Mouse (Mus musculus): Measurements from ENCODE around the gene Lhx4. TPM values are rescaled to one million over a fixed set of nuclear protein-coding genes. Genes with fewer than 3 reads are reported as not detected.

Lhx4 gene
- polyA plus RNA-seq, 1 experiment from 2014 or later = 0.79 TPM

- H3K4me1 ChIP-seq (ENCODE audit: control insufficient read depth, insufficient read depth, low read length) = peaks cover 16% of the 10 kb centered on the region
- no peaks in the 10 kb centered on the region for H3K9me3 ChIP-seq (replicated peaks; ENCODE audit: control insufficient read depth, low read length)
- no peaks in the 10 kb centered on the region for H3K36me3 ChIP-seq (replicated peaks; ENCODE audit: control insufficient read depth, insufficient read depth, low read depth, low read length)
- peak overlapping the region; percentile 42 for H3K4me3 ChIP-seq (ENCODE audit: low read depth, low read length)
- H3K27me3 ChIP-seq (ENCODE audit: control insufficient read depth, insufficient read depth, low read length) = peaks cover 80% of the 10 kb centered on the region
- H3K9ac ChIP-seq (replicated peaks; ENCODE audit: low read length) = peak overlapping the region; percentile 18; the same call in 1 of the 2 replicates
- DNase-seq (ENCODE audit: low spot score) = no peak
- WGBS = under 1% methylated on average over 34 of the region's 34 CpGs
- H3K27ac ChIP-seq (replicated peaks; ENCODE audit: low read depth, low read length) = no peak overlapping the region
- ATAC-seq (replicated peaks; ENCODE audit: insufficient number of reproducible peaks, low FRiP score, low TSS enrichment, low read depth) = 0 out of 2 replicates have a peak, but pooled peaks have one; percentile 1
- peak overlapping the region; percentile 86 for H3K4me2 ChIP-seq (ENCODE audit: low read depth, low read length)
Measured at GRCm38 (mm10) chr1:155741378-155741945, 10.0 kb downstream of the Lhx4 start.

- ATAC-seq (replicated peaks; ENCODE audit: insufficient number of reproducible peaks, low FRiP score, low TSS enrichment, low read depth) (no peak), DNase-seq (ENCODE audit: low spot score) (peak; percentile 66)
- peaks cover 78% of the 10 kb centered on the region for H3K27me3 ChIP-seq (ENCODE audit: control insufficient read depth, insufficient read depth, low read length)
- H3K4me1 ChIP-seq (ENCODE audit: control insufficient read depth, insufficient read depth, low read length) = peaks cover 16% of the 10 kb centered on the region
- no peaks in the 10 kb centered on the region for H3K9me3 ChIP-seq (replicated peaks; ENCODE audit: control insufficient read depth, low read length)
- H3K4me2 ChIP-seq (ENCODE audit: low read depth, low read length) = peak overlapping the region; percentile 86
- no peak overlapping the region for H3K27ac ChIP-seq (replicated peaks; ENCODE audit: low read depth, low read length)
- H3K36me3 ChIP-seq (replicated peaks; ENCODE audit: control insufficient read depth, insufficient read depth, low read depth, low read length) = no peaks in the 10 kb centered on the region
- H3K4me3 ChIP-seq (ENCODE audit: low read depth, low read length) = peak overlapping the region; percentile 42
- no peak overlapping the region for H3K9ac ChIP-seq (replicated peaks; ENCODE audit: low read length)
- under 1% methylated on average over 44 of the region's 44 CpGs for WGBS
Measured at GRCm38 (mm10) chr1:155740622-155741377, 10.7 kb downstream of the Lhx4 start.

GRCm38 (mm10) chr1:155737809-155738383 lies 13.6 kb downstream of the Lhx4 start:
- ATAC-seq (replicated peaks; ENCODE audit: insufficient number of reproducible peaks, low FRiP score, low TSS enrichment, low read depth) (no peak), DNase-seq (ENCODE audit: low spot score) (no peak)
- Histone ChIP-seq H3K4me3 (ENCODE audit: low read depth, low read length) (no peak overlapping the region), H3K27me3 (ENCODE audit: control insufficient read depth, insufficient read depth, low read length) (peaks cover 84% of the 10 kb centered on the region), H3K4me2 (ENCODE audit: low read depth, low read length) (no peak overlapping the region), H3K9me3 (replicated peaks; ENCODE audit: control insufficient read depth, low read length) (no peaks in the 10 kb centered on the region), H3K9ac (replicated peaks; ENCODE audit: low read length) (no peak overlapping the region), H3K27ac (replicated peaks; ENCODE audit: low read depth, low read length) (no peak overlapping the region), H3K4me1 (ENCODE audit: control insufficient read depth, insufficient read depth, low read length) (peaks cover 13% of the 10 kb centered on the region), H3K36me3 (replicated peaks; ENCODE audit: control insufficient read depth, insufficient read depth, low read depth, low read length) (no peaks in the 10 kb centered on the region)
- under 1% methylated on average over 25 of the region's 25 CpGs for WGBS

- no peak overlapping the region for H3K4me2 ChIP-seq (ENCODE audit: low read depth, low read length)
- ATAC-seq (replicated peaks; ENCODE audit: insufficient number of reproducible peaks, low FRiP score, low TSS enrichment, low read depth) (no peak), DNase-seq (ENCODE audit: low spot score) (peak; percentile 28)
Measured at GRCm38 (mm10) chr1:155737017-155737808, 14.3 kb downstream of the Lhx4 start.

GRCm38 (mm10) chr1:155736096-155736825 lies 15.2 kb downstream of the Lhx4 start:
- ATAC-seq (replicated peaks; ENCODE audit: insufficient number of reproducible peaks, low FRiP score, low TSS enrichment, low read depth) (no peak), DNase-seq (ENCODE audit: low spot score) (no peak)
- Histone ChIP-seq H3K4me1 (ENCODE audit: control insufficient read depth, insufficient read depth, low read length) (no peaks in the 10 kb centered on the region; the same call in 1 of the 2 replicates), H3K36me3 (replicated peaks; ENCODE audit: control insufficient read depth, insufficient read depth, low read depth, low read length) (no peaks in the 10 kb centered on the region), H3K9ac (replicated peaks; ENCODE audit: low read length) (no peak overlapping the region), H3K4me2 (ENCODE audit: low read depth, low read length) (no peak overlapping the region), H3K4me3 (ENCODE audit: low read depth, low read length) (no peak overlapping the region), H3K9me3 (replicated peaks; ENCODE audit: control insufficient read depth, low read length) (no peaks in the 10 kb centered on the region), H3K27ac (replicated peaks; ENCODE audit: low read depth, low read length) (no peak overlapping the region), H3K27me3 (ENCODE audit: control insufficient read depth, insufficient read depth, low read length) (peaks cover 84% of the 10 kb centered on the region)
- under 1% methylated on average over 26 of the region's 26 CpGs for WGBS

More at GRCm38 (mm10) chr1:155737017-155737808, 14.3 kb downstream of the Lhx4 start:
- Histone ChIP-seq H3K36me3 (replicated peaks; ENCODE audit: control insufficient read depth, insufficient read depth, low read depth, low read length) (no peaks in the 10 kb centered on the region), H3K4me1 (ENCODE audit: control insufficient read depth, insufficient read depth, low read length) (peaks cover 6% of the 10 kb centered on the region), H3K9me3 (replicated peaks; ENCODE audit: control insufficient read depth, low read length) (no peaks in the 10 kb centered on the region), H3K9ac (replicated peaks; ENCODE audit: low read length) (no peak overlapping the region), H3K27ac (replicated peaks; ENCODE audit: low read depth, low read length) (no peak overlapping the region), H3K4me3 (ENCODE audit: low read depth, low read length) (no peak overlapping the region), H3K27me3 (ENCODE audit: control insufficient read depth, insufficient read depth, low read length) (peaks cover 84% of the 10 kb centered on the region)
- WGBS = under 1% methylated on average over 58 of the region's 58 CpGs

GRCm38 (mm10) chr1:155731156-155731555 lies 20.3 kb downstream of the Lhx4 start:
- ATAC-seq (replicated peaks; ENCODE audit: insufficient number of reproducible peaks, low FRiP score, low TSS enrichment, low read depth) = no peak
- no peaks in the 10 kb centered on the region for H3K36me3 ChIP-seq (replicated peaks; ENCODE audit: control insufficient read depth, insufficient read depth, low read depth, low read length)
- no peak overlapping the region for H3K4me2 ChIP-seq (ENCODE audit: low read depth, low read length)
- no peaks in the 10 kb centered on the region for H3K9me3 ChIP-seq (replicated peaks; ENCODE audit: control insufficient read depth, low read length)
- 0% methylated on average over 1 of the region's 2 CpGs for WGBS
- peaks cover 86% of the 10 kb centered on the region for H3K27me3 ChIP-seq (ENCODE audit: control insufficient read depth, insufficient read depth, low read length)
- DNase-seq (ENCODE audit: low spot score) = no peak
- H3K4me1 ChIP-seq (ENCODE audit: control insufficient read depth, insufficient read depth, low read length) = no peaks in the 10 kb centered on the region
- H3K4me3 ChIP-seq (ENCODE audit: low read depth, low read length) = no peak overlapping the region
- no peak overlapping the region for H3K27ac ChIP-seq (replicated peaks; ENCODE audit: low read depth, low read length)
- H3K9ac ChIP-seq (replicated peaks; ENCODE audit: low read length) = no peak overlapping the region

- H3K4me2 ChIP-seq (ENCODE audit: low read depth, low read length) = no peak overlapping the region
- no peak overlapping the region for H3K9ac ChIP-seq (replicated peaks; ENCODE audit: low read length)
- H3K36me3 ChIP-seq (replicated peaks; ENCODE audit: control insufficient read depth, insufficient read depth, low read depth, low read length) = no peaks in the 10 kb centered on the region
- no peaks in the 10 kb centered on the region for H3K9me3 ChIP-seq (replicated peaks; ENCODE audit: control insufficient read depth, low read length)
- peaks cover 70% of the 10 kb centered on the region for H3K27me3 ChIP-seq (ENCODE audit: control insufficient read depth, insufficient read depth, low read length)
- no peak overlapping the region for H3K4me3 ChIP-seq (ENCODE audit: low read depth, low read length)
- ATAC-seq (replicated peaks; ENCODE audit: insufficient number of reproducible peaks, low FRiP score, low TSS enrichment, low read depth) (0 out of 2 replicates have a peak, but pooled peaks have one; percentile 14), DNase-seq (ENCODE audit: low spot score) (no peak)
- 2% methylated on average over 22 of the region's 23 CpGs for WGBS
- no peaks in the 10 kb centered on the region for H3K4me1 ChIP-seq (ENCODE audit: control insufficient read depth, insufficient read depth, low read length)
- H3K27ac ChIP-seq (replicated peaks; ENCODE audit: low read depth, low read length) = no peak overlapping the region
Measured at GRCm38 (mm10) chr1:155729113-155729795, 22.2 kb downstream of the Lhx4 start.

Data from embryonic facial prominence, embryonic 11.5 days (tissue).